Comparison of ENCODE assay signal across 10 mouse cellular contexts in genomic region chr9:44637551-44638169, GRCm38 (mm10). TPM values are rescaled to one million over a fixed set of nuclear protein-coding genes. Genes with fewer than 3 reads are reported as not detected.
DNase-seq lines count a peak whose midpoint lies in the region; ATAC-seq lines count a peak whose summit lies in the region.
"Had no signal": no experiment of that assay in that cellular context is flagged by ENCODE, and none has a peak within 500 bp of the region (broad histone marks: within the 10 kb centered on the region; RNA-seq: fewer than 3 reads in every experiment).

No protein-coding gene starts in this region.

- DNase-seq in adrenal gland, postnatal 10 days, result peak; percentile 71
- no peak for DNase-seq in adrenal gland, adult 18-20 months (ENCODE audit: low spot score in 2 of 2)
- peak; percentile 27 for DNase-seq in lung, postnatal 10 days
- DNase-seq in lung, adult 18-20 months, result no peak
- peak; percentile 30 for DNase-seq in gastrocnemius, adult 18-20 months (ENCODE audit: low spot score)
- peak; percentile 77 to 84 for DNase-seq in kidney, postnatal 4 days
- DNase-seq in spleen, postnatal 10 days (ENCODE audit: low spot score in 2 of 2), result no peak

- no peak for ATAC-seq in activated CD4-positive, CD25-positive, alpha-beta regulatory T cell, adult 4 months

RNA-seq across cellular contexts. Expression of gene Ddx6, which starts 33.0 kb away (rescaled TPM):
- 100 to 1,000 TPM; 106 to 118 TPM for total RNA-seq in adrenal gland, postnatal 10 days (2021)
- total RNA-seq in adrenal gland, adult 18-20 months (2021), result 100 to 1,000 TPM; 113 to 140 TPM
- 10 to 100 TPM; 68.4 to 69.8 TPM for total RNA-seq in gastrocnemius, adult 18-20 months (2021)
- polyA plus RNA-seq in activated CD4-positive, CD25-positive, alpha-beta regulatory T cell, adult 4 months (2017; shearing (Covaris generic)), result 10 to 100 TPM; 54.3 to 76.5 TPM

RNA-seq across cellular contexts. Expression of gene Treh, which starts 35.4 kb away (rescaled TPM):
- not detected for total RNA-seq in adrenal gland, postnatal 10 days (2021)
- total RNA-seq in adrenal gland, adult 18-20 months (2021), result not detected
- total RNA-seq in gastrocnemius, adult 18-20 months (2021), result not detected
- polyA plus RNA-seq in activated CD4-positive, CD25-positive, alpha-beta regulatory T cell, adult 4 months (2017; shearing (Covaris generic)), result not detected
- total RNA-seq: left cerebral cortex, postnatal 10 days had no signal
- polyA plus RNA-seq: embryonic facial prominence, embryonic 11.5 days had no signal

Comparison
In these comparisons a context has a peak if more than half of its experiments do, and no peak if none do; other contexts are left out.
1. DNase-seq: peak in adrenal gland, postnatal 10 days (single experiment), lung, postnatal 10 days (single experiment), gastrocnemius, adult 18-20 months (single experiment) and kidney, postnatal 4 days (2 of 2); none in adrenal gland, adult 18-20 months (0 of 2), lung, adult 18-20 months (0 of 2) and spleen, postnatal 10 days (0 of 2).